Mouse (Mus musculus): ENCODE results near the gene Dcun1d3. TPM values are rescaled to one million over a fixed set of nuclear protein-coding genes. Genes with fewer than 3 reads are reported as not detected.
A peak's percentile ranks its signal among the peaks of the same experiment; 100 is the strongest.

Dcun1d3 gene
- polyA plus RNA-seq, 1 experiment from 2014 or later, result 13.4 TPM

DNA sequence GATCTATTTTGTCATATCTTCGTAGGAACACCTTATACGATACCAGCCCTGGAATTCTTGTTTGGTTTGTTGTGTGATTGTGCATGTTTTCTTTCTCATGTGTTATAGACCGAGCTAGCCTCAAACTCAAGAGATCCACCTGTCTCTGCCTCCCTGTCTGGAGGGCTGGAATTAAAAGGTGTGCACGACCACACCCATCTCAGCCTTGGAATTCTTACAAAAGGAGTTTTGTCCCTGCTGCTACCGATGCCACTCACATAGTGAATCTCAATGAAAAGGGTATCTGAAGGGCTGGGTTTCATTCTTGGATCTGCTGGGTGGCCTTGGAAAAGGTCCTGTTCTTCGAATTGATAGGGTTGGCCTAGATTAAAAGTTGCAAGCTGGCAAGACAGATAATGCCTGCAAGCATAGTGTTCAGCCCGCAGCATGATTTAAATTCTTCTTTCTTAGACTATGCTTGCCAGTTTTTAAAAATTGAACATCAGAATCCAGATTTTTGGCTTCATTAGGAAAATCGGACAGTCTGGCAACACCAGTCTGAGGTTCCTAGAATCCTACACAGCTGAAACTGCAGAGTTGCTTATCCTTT lies 1.5 kb upstream of the Dcun1d3 start:
- Histone ChIP-seq H3K27me3 (no peaks in the 10 kb centered on the region), H3K4me1 (peaks cover 19% of the 10 kb centered on the region), H3K4me3 (no peak overlapping the region), H3K36me3 (no peaks in the 10 kb centered on the region), H3K9ac (no peak overlapping the region), H3K4me2 (replicated peaks) (no peak overlapping the region), H3K9me3 (no peaks in the 10 kb centered on the region), H3K27ac (no peak overlapping the region)
- no peak for ATAC-seq (ENCODE audit: insufficient number of reproducible peaks, insufficient read depth, low FRiP score, low TSS enrichment)
- WGBS, result 89% methylated on average over 8 of the region's 8 CpGs

DNA sequence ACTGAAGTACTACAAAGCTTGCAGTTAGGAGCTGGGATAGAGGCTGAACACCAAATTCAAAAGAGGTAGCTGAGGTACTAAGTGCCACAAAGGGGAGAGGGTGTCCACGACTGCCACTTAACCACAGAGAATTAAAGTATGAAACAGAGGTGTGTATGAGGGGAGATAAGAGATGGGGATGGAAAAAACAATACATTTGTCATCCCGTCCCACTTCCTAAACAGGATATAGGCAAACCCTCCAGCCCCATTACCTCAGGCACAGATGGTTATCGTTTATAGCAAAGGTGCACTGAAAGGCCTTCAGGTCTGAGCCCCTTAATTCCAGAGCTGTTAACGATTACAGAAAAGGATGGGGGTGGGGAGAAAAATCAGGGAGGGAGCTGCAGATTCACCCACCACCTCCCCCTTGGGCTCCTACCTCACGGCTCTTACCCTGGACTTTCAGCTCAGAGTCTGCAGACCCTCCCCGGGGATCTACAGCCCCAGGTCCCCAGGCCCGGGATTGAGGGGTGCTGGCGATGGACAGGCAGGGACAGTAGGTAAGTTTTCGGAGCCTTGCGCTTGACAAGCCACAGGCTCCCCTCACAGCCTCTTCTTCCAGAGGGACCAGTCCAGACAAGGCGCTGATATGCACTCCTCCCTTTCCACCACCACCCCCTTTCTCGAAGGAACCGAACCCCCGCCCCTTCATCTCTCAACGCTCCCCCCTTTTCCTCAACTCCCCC lies 1.1 kb downstream of the Dcun1d3 start:
- Histone ChIP-seq H3K4me3 (peak overlapping the region; percentile 79), H3K27me3 (no peaks in the 10 kb centered on the region), H3K9me3 (no peaks in the 10 kb centered on the region), H3K9ac (peak overlapping the region; percentile 88), H3K4me1 (peaks cover 19% of the 10 kb centered on the region), H3K27ac (peak overlapping the region; percentile 95), H3K36me3 (no peaks in the 10 kb centered on the region), H3K4me2 (replicated peaks) (peak overlapping the region; percentile 63)
- 1% methylated on average over 15 of the region's 15 CpGs for WGBS
- ATAC-seq (ENCODE audit: insufficient number of reproducible peaks, insufficient read depth, low FRiP score, low TSS enrichment), result peak; percentile 73

DNA sequence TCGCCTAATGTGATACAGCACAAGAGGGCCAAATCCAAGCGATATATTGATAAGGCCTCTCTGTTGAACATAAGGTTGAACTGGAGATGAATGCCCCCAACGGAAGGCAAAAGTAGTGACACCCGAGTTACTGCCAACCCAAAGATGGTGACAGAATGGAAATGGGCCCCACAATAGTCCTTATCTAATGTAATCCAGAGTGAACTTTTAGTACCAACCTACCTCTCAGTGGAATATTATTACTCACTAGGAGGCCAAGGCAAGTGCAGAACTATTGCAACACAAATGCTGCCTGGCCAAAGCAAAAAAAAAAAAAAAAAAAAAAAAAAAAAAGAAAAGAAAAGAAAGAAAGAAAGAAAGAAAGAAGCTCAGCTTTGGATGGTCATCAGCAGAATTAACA lies 3.4 kb downstream of the Dcun1d3 start:
- no peak overlapping the region for H3K4me3 ChIP-seq
- no peak overlapping the region for H3K27ac ChIP-seq
- no peaks in the 10 kb centered on the region for H3K36me3 ChIP-seq
- no peaks in the 10 kb centered on the region for H3K27me3 ChIP-seq
- H3K9me3 ChIP-seq, result no peaks in the 10 kb centered on the region
- H3K4me2 ChIP-seq (replicated peaks), result no peak overlapping the region
- 88% methylated on average over 4 of the region's 4 CpGs for WGBS
- ATAC-seq (ENCODE audit: insufficient number of reproducible peaks, insufficient read depth, low FRiP score, low TSS enrichment), result no peak
- H3K9ac ChIP-seq, result no peak overlapping the region
- H3K4me1 ChIP-seq, result peaks cover 19% of the 10 kb centered on the region

DNA sequence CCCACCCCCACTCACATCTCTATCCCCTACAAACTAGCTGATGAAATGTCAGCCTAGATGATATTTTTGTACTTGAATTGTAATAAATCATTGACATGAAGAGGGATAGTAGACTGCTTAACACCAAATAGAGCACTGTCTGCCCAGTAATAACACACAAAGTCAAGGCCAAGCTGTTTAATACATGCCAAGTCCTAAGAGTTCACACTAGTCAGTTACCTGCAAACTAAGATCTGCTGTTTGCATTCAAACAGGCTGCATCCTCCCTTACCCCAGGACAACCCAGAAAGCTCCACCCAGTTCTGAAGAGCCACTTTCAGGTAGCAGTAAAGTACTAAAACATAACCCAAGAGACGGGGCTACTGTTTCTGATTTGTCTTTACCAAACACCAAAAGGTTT lies 3.9 kb downstream of the Dcun1d3 start:
- Histone ChIP-seq H3K36me3 (no peaks in the 10 kb centered on the region), H3K9me3 (no peaks in the 10 kb centered on the region), H3K4me2 (replicated peaks) (no peak overlapping the region), H3K4me3 (no peak overlapping the region), H3K27ac (no peak overlapping the region), H3K9ac (no peak overlapping the region), H3K4me1 (peaks cover 19% of the 10 kb centered on the region), H3K27me3 (no peaks in the 10 kb centered on the region)
- WGBS, result 78% methylated on average over 1 of the region's 1 CpGs
- ATAC-seq (ENCODE audit: insufficient number of reproducible peaks, insufficient read depth, low FRiP score, low TSS enrichment), result no peak

DNA sequence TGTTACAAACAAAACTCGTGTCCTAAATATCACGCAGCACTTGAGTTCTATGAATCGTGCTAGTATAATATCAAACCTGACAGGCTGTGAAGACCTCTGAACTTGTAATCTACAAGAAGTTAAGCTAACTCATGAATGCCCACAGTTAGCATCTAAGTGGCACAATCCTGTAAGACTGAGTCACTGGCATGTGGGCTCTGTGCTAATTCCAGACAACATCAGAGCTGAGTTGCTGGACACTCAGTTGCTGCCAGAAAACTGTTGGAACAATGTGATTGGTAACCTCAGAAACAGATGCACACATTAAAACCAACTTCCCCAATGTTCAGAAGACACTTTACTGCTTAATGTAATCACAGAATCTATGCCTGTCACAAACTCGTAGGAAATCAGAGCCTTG lies 8.2 kb downstream of the Dcun1d3 start:
- no peaks in the 10 kb centered on the region for H3K36me3 ChIP-seq
- H3K27me3 ChIP-seq, result no peaks in the 10 kb centered on the region
- no peaks in the 10 kb centered on the region for H3K4me1 ChIP-seq
- H3K9me3 ChIP-seq, result no peaks in the 10 kb centered on the region
- H3K27ac ChIP-seq, result no peak overlapping the region
- no peak overlapping the region for H3K4me3 ChIP-seq
- no peak for ATAC-seq (ENCODE audit: insufficient number of reproducible peaks, insufficient read depth, low FRiP score, low TSS enrichment)
- H3K4me2 ChIP-seq (replicated peaks), result no peak overlapping the region
- no peak overlapping the region for H3K9ac ChIP-seq
- 84% methylated on average over 4 of the region's 4 CpGs for WGBS

DNA sequence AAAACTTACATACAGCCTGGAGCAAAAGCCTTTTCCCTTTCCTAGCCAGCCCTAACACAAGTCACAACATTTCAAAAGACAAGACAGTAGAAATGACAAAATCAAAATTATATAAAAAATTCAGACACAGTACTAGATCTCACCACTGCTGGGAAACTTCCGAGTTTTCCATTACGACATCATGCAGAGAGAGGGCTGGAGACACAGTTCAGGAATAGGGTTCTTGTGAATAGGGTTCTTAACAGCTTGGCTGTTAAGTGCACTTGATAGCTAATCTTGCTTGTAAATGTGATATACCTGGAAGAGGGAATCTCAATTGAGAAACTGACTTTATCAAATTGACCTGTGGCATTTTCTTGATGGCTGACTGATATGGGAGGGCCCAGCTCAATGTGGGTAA lies 14.9 kb downstream of the Dcun1d3 start:
- no peak overlapping the region for H3K27ac ChIP-seq
- no peak overlapping the region for H3K4me2 ChIP-seq (replicated peaks)
- 93% methylated on average over 2 of the region's 2 CpGs for WGBS
- ATAC-seq (ENCODE audit: insufficient number of reproducible peaks, insufficient read depth, low FRiP score, low TSS enrichment), result no peak
- no peak overlapping the region for H3K9ac ChIP-seq
- 0 out of 2 replicates have a peak, but pooled peaks cover 3% of the 10 kb centered on the region for H3K36me3 ChIP-seq
- no peaks in the 10 kb centered on the region for H3K27me3 ChIP-seq
- no peaks in the 10 kb centered on the region for H3K9me3 ChIP-seq
- no peaks in the 10 kb centered on the region for H3K4me1 ChIP-seq
- no peak overlapping the region for H3K4me3 ChIP-seq

DNA sequence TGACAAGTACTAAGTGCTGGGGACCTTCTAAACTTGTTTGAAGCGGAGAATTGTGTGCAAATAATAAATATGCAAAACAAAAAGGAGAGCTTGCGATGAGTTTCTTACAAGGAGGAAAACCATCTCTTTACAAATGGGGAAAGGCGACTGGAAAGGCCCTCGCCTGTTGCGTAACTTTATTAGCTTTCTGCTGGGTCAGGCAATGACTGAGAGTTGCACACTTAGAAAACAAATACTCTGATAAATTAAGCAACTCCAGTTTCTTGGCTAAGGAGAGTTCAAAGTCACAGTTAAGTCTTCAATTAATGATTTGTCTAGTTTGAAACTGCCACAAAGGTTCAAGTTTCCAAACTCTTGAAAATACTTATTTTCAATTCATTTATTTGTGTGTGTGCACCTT lies 15.8 kb downstream of the Dcun1d3 start:
- ATAC-seq (ENCODE audit: insufficient number of reproducible peaks, insufficient read depth, low FRiP score, low TSS enrichment), result no peak
- H3K4me2 ChIP-seq (replicated peaks), result no peak overlapping the region
- H3K9me3 ChIP-seq, result no peaks in the 10 kb centered on the region
- H3K4me1 ChIP-seq, result no peaks in the 10 kb centered on the region
- no peak overlapping the region for H3K27ac ChIP-seq
- no peaks in the 10 kb centered on the region for H3K27me3 ChIP-seq
- H3K9ac ChIP-seq, result no peak overlapping the region
- H3K36me3 ChIP-seq, result 0 out of 2 replicates have a peak, but pooled peaks cover 3% of the 10 kb centered on the region
- no peak overlapping the region for H3K4me3 ChIP-seq
- 91% methylated on average over 5 of the region's 5 CpGs for WGBS

DNA sequence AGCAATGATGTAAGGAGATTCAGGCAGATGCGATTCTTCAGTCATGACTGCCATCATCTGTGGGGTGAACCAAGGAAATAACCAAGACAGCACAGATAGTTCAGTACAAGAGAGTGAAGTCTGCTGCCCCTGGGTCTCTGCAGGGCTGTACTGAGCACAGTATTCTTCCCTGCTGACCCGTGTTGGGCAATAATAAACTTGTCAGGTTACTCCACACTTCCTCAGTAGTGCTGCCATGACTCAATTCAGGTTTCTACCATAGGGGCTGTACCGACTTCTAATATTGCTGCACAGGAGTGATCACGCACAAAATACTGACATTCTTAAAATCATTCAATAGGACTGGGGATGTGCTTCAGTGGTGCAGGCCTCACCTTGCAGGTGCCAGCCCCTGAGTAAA lies 16.9 kb downstream of the Dcun1d3 start:
- 93% methylated on average over 4 of the region's 4 CpGs for WGBS
- no peak overlapping the region for H3K4me3 ChIP-seq
- no peaks in the 10 kb centered on the region for H3K9me3 ChIP-seq
- no peak for ATAC-seq (ENCODE audit: insufficient number of reproducible peaks, insufficient read depth, low FRiP score, low TSS enrichment)
- no peaks in the 10 kb centered on the region for H3K4me1 ChIP-seq
- H3K9ac ChIP-seq, result no peak overlapping the region
- no peak overlapping the region for H3K4me2 ChIP-seq (replicated peaks)
- H3K36me3 ChIP-seq, result 0 out of 2 replicates have a peak, but pooled peaks cover 3% of the 10 kb centered on the region
- no peak overlapping the region for H3K27ac ChIP-seq
- H3K27me3 ChIP-seq, result no peaks in the 10 kb centered on the region

DNA sequence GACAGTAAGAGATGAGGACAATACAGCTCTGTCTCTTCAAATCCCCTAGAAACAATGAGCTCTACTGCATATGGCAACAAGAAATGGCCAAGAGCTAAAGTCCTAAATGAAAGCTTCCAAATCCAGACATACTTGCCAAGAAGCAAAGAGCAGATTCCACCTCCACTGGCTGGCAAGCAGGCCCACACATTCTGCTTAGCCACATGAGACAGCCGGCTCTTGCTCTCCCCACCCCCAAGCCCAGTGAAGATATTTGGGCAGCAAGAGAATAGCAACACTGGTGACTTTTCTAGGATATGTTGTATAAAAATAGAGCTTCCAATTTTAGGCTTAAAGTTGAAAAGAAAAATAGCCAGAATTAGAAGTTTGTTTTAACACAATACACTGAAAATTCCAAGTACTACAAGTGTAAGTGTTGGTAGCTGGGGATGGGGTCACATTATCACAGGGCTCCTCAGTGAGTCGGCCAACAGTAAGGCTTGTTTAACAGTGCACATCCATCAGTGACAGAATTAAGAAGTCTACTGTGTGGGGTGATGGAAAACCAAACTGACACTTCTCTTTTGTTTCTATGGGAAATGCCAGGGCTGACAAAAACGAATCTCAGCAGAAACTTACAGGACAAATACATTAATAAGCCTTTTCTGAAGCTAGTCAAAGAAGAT lies 20.2 kb downstream of the Dcun1d3 start:
- Histone ChIP-seq H3K27ac (no peak overlapping the region), H3K9ac (no peak overlapping the region), H3K4me1 (no peaks in the 10 kb centered on the region), H3K4me2 (replicated peaks) (no peak overlapping the region), H3K9me3 (no peaks in the 10 kb centered on the region), H3K36me3 (0 out of 2 replicates have a peak, but pooled peaks cover 8% of the 10 kb centered on the region), H3K4me3 (no peak overlapping the region), H3K27me3 (no peaks in the 10 kb centered on the region)
- WGBS, result 54% methylated on average over 3 of the region's 3 CpGs
- no peak for ATAC-seq (ENCODE audit: insufficient number of reproducible peaks, insufficient read depth, low FRiP score, low TSS enrichment)

DNA sequence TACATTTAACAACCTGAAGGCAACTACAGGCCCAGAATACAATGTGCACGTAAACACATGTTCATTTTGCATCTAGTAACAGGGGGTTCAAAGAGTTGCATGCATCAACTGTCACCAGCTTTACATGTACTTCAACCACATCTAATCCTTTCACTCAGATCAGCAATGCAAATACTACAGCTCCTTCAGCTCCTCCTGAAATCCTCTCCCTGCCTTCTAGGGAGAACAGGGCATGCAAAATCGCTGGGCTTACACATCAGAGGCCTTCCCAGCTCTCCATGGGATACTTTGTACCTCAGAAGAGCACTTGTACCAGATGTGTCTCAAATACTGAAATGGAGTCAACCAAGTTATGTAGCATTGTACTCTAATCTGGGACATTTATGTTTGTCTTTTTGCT lies 23.0 kb downstream of the Dcun1d3 start:
- WGBS, result 53% methylated on average over 2 of the region's 2 CpGs
- no peak overlapping the region for H3K4me3 ChIP-seq
- ATAC-seq (ENCODE audit: insufficient number of reproducible peaks, insufficient read depth, low FRiP score, low TSS enrichment), result no peak
- no peaks in the 10 kb centered on the region for H3K4me1 ChIP-seq
- 0 out of 2 replicates have a peak, but pooled peaks cover 8% of the 10 kb centered on the region for H3K36me3 ChIP-seq
- H3K9me3 ChIP-seq, result no peaks in the 10 kb centered on the region
- H3K9ac ChIP-seq, result no peak overlapping the region
- H3K27ac ChIP-seq, result no peak overlapping the region
- H3K27me3 ChIP-seq, result no peaks in the 10 kb centered on the region
- H3K4me2 ChIP-seq (replicated peaks), result no peak overlapping the region

DNA sequence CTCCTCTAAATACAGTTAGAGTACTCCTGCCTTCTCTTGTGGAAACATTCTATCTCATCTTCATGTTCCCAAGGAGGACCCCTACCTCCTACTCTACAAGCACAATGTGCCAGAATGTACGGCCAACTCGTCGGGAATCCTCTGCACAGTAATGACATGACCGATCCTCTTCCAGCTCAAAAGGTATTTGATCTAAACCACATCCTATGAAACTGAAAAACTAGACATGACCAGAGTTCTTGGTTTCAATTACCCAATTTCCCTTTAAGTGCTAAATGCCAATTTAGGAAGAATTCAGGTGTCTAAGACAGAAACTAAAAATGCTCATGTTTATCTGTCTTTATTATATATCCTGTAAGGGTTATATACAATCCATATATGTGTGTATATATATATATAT lies 23.9 kb downstream of the Dcun1d3 start:
- no peak overlapping the region for H3K4me3 ChIP-seq
- H3K9me3 ChIP-seq, result no peaks in the 10 kb centered on the region
- no peak overlapping the region for H3K4me2 ChIP-seq (replicated peaks)
- H3K4me1 ChIP-seq, result no peaks in the 10 kb centered on the region
- WGBS, result 91% methylated on average over 4 of the region's 4 CpGs
- H3K9ac ChIP-seq, result no peak overlapping the region
- H3K36me3 ChIP-seq, result 0 out of 2 replicates have a peak, but pooled peaks cover 5% of the 10 kb centered on the region
- H3K27me3 ChIP-seq, result no peaks in the 10 kb centered on the region
- no peak for ATAC-seq (ENCODE audit: insufficient number of reproducible peaks, insufficient read depth, low FRiP score, low TSS enrichment)
- no peak overlapping the region for H3K27ac ChIP-seq

DNA sequence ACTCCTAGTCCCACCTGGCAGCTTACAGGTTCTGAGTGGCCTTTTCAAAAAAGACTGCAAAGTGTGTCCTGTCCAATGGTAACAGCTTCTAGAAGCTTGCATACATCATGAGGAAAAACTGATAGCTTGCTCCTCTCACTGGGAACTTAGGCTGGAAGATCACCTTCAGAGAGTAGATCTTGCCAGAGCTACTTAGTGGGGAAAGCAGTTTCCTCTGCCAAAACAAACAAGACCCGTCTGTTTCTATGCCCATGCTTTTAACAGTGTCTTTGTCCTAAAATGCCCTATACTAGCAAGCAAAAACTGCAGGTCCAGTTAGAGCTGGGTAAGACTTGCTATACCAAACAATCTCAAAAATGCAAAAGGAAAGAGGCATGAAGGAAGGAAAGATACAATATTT lies 30.0 kb downstream of the Dcun1d3 start:
- no peak overlapping the region for H3K4me2 ChIP-seq (replicated peaks)
- no peaks in the 10 kb centered on the region for H3K36me3 ChIP-seq
- no peaks in the 10 kb centered on the region for H3K9me3 ChIP-seq
- H3K27ac ChIP-seq, result no peak overlapping the region
- H3K4me3 ChIP-seq, result no peak overlapping the region
- no peak overlapping the region for H3K9ac ChIP-seq
- H3K4me1 ChIP-seq, result peaks cover 13% of the 10 kb centered on the region
- 55% methylated on average over 1 of the region's 1 CpGs for WGBS
- H3K27me3 ChIP-seq, result no peaks in the 10 kb centered on the region
- ATAC-seq (ENCODE audit: insufficient number of reproducible peaks, insufficient read depth, low FRiP score, low TSS enrichment), result no peak

Measured in embryonic facial prominence, embryonic 12.5 days (tissue).